Mouse (Mus musculus) ES-E14 (cell line): ENCODE results near the gene Rbfox2. TPM values are rescaled to one million over a fixed set of nuclear protein-coding genes. Genes with fewer than 3 reads are reported as not detected.

Experiments used
- DNase-seq: peaks from one replicate; pipeline ENCODE4 v3.0.0-alpha.2; 2013; ENCODE audit warnings: low read depth, low spot score
- H3K27ac ChIP-seq: 2 replicates; pipeline ENCODE4 v1.5.1; 2012; ENCODE audit warnings: low read depth, mild to moderate bottlenecking, low read length, moderate library complexity, mixed read lengths; ENCODE audit not compliant: poor library complexity, insufficient read depth, severe bottlenecking
- H3K36me3 ChIP-seq: 2 replicates; pipeline ENCODE4 v1.6.1; 2012; ENCODE audit warnings: mild to moderate bottlenecking, low read length, moderate library complexity, mixed read lengths; ENCODE audit not compliant: control insufficient read depth, poor library complexity, insufficient read depth, severe bottlenecking
- H3K4me1 ChIP-seq, 2 experiments: fragments of 150-350 bp in 1 of 2; sonication (generic) in 1 of 2; 2 replicates each; pipeline ENCODE4 v1.6.1; 2012; ENCODE audit warnings: low read length in 2 of 2, mild to moderate bottlenecking in 1 of 2, mixed read lengths in 1 of 2; ENCODE audit not compliant: control insufficient read depth in 2 of 2, insufficient read depth in 2 of 2, poor library complexity in 1 of 2
- H3K4me3 ChIP-seq, 2 experiments: fragments of 150-350 bp in 1 of 2; sonication (generic) in 1 of 2; 2 replicates each; pipeline ENCODE4 v1.5.1; 2012; ENCODE audit warnings: low read length in 2 of 2, low read depth in 1 of 2, mild to moderate bottlenecking in 1 of 2, mixed read lengths in 1 of 2; ENCODE audit not compliant: insufficient read depth in 1 of 2, poor library complexity in 1 of 2, severe bottlenecking in 1 of 2
- H3K9ac ChIP-seq: 2 replicates; pipeline ENCODE4 v1.6.1; 2012; ENCODE audit warnings: low read depth, mild to moderate bottlenecking, low read length, mixed read lengths; ENCODE audit not compliant: poor library complexity, insufficient read depth, severe bottlenecking
- H3K9me3 ChIP-seq: fragments of 150-350 bp; sonication (generic); 2 replicates; pipeline ENCODE4 v1.6.1; 2012; ENCODE audit warnings: low read depth, mild to moderate bottlenecking, low read length; ENCODE audit not compliant: control insufficient read depth, insufficient read depth
- CHD2 ChIP-seq: IDR thresholded peaks from 2 replicates; pipeline ENCODE4 v1.6.1; 2014; ENCODE audit warnings: mild to moderate bottlenecking, low read depth, low read length, inconsistent platforms
- HCFC1 ChIP-seq: IDR thresholded peaks from 2 replicates; pipeline ENCODE4 v1.6.1; 2012; ENCODE audit warnings: low read length, inconsistent platforms, borderline replicate concordance; ENCODE audit not compliant: insufficient read depth
- MAFK ChIP-seq: IDR thresholded peaks from 2 replicates; pipeline ENCODE4 v1.6.1; 2014; ENCODE audit warnings: mild to moderate bottlenecking, low read depth, low read length, inconsistent platforms; ENCODE audit not compliant: insufficient read depth
- ZC3H11A ChIP-seq: IDR thresholded peaks from 2 replicates; pipeline ENCODE4 v1.6.1; 2012; ENCODE audit warnings: low read depth, mild to moderate bottlenecking, inconsistent platforms, low read length, borderline replicate concordance
- ZNF384 ChIP-seq: IDR thresholded peaks from 2 replicates; pipeline ENCODE4 v1.6.1; 2012; ENCODE audit warnings: low read depth, low read length, inconsistent platforms
- in situ Hi-C, 2 experiments: fragments of 600-800 bp; cut with MboI; formaldehyde crosslinking; loops; one replicate each; pipeline ENCODE4 v1.15.1; 2025; ENCODE audit warnings: low sequenced_read_pairs in 2 of 2, inconsistent platforms in 1 of 2; ENCODE audit not compliant: unreplicated experiment in 2 of 2
- total RNA-seq: library from RNA; depleted of rRNA; stranded (reverse); fragments of 300-350 nt; gene quantifications from 2 replicates; pipeline ENCODE4 v1.2.3, GENCODE M21; 2012

The Rbfox2 gene
- total RNA-seq, 1 experiment = 56.4 TPM

GRCm38 (mm10) chr15:77111924-77112323, 194.9 kb downstream of the Rbfox2 start:
- peaks cover 3 to 13% of the 10 kb centered on the region in 2 experiments; a peak in 3 of 4 replicates for H3K4me1 ChIP-seq
- H3K9me3 ChIP-seq = no peaks in the 10 kb centered on the region
- H3K9ac ChIP-seq = no peak overlapping the region
- H3K27ac ChIP-seq = no peak overlapping the region
- no peak overlapping the region for H3K4me3 ChIP-seq
- in situ Hi-C loops = no loop called here
- no peaks in the 10 kb centered on the region for H3K36me3 ChIP-seq
- TF ChIP-seq CHD2 (no peak), ZNF384 (no peak), MAFK (no peak), HCFC1 (no peak)
- no peak for DNase-seq

GRCm38 (mm10) chr15:77110452-77110851, 196.4 kb downstream of the Rbfox2 start:
- Histone ChIP-seq H3K9me3 (no peaks in the 10 kb centered on the region), H3K4me3 (no peak overlapping the region), H3K9ac (no peak overlapping the region), H3K4me1 (peaks cover 3 to 13% of the 10 kb centered on the region in 2 experiments; a peak in 3 of 4 replicates), H3K36me3 (no peaks in the 10 kb centered on the region), H3K27ac (no peak overlapping the region)
- no peak for TF ChIP-seq MAFK
- no peak for TF ChIP-seq HCFC1
- no peak for TF ChIP-seq ZNF384
- no peak for TF ChIP-seq ZC3H11A
- no peak for DNase-seq
- in situ Hi-C loops = no loop called here

- H3K27ac ChIP-seq = no peak overlapping the region
- in situ Hi-C loops = no loop called here
- H3K36me3 ChIP-seq = no peaks in the 10 kb centered on the region
- DNase-seq = no peak
- H3K4me3 ChIP-seq = no peak overlapping the region
- TF ChIP-seq CHD2 (no peak), ZC3H11A (no peak), MAFK (no peak), HCFC1 (no peak), ZNF384 (no peak)
- H3K9ac ChIP-seq = no peak overlapping the region
- peaks cover 13 to 14% of the 10 kb centered on the region in 2 experiments for H3K4me1 ChIP-seq
- no peaks in the 10 kb centered on the region for H3K9me3 ChIP-seq
Measured at GRCm38 (mm10) chr15:77107169-77107908, 199.5 kb downstream of the Rbfox2 start.

- in situ Hi-C loops = no loop called here
- Histone ChIP-seq H3K27ac (no peak overlapping the region), H3K9me3 (no peaks in the 10 kb centered on the region), H3K4me1 (peaks cover 19 to 21% of the 10 kb centered on the region in 2 experiments), H3K4me3 (no peak overlapping the region), H3K9ac (no peak overlapping the region), H3K36me3 (no peaks in the 10 kb centered on the region)
- TF ChIP-seq ZC3H11A (no peak), ZNF384 (no peak), CHD2 (no peak), HCFC1 (no peak), MAFK (no peak)
- DNase-seq = no peak
Measured at GRCm38 (mm10) chr15:77105273-77105672, 201.5 kb downstream of the Rbfox2 start.
